Mouse (Mus musculus) embryonic facial prominence, embryonic 13.5 days (tissue): ENCODE measurements at regions not wholly inside any gene's neighbourhood (a gene's known extent, or its start where the extent isn't known, plus 50 kb on each side); places are given as distances from the start of the nearest gene placed in this dataset.
A peak's percentile ranks its signal among the peaks of the same experiment; 100 is the strongest.

Experiments
- ATAC-seq: fragments of 200-750 bp; cut with Nextera tagmentation; 2 replicates; pipeline ENCODE4 v1.8.0; 2017; ENCODE audit warnings: low read depth; ENCODE audit not compliant: insufficient number of reproducible peaks, insufficient read depth, low FRiP score, low TSS enrichment
- H3K27ac ChIP-seq: fragments of 300-500 bp; sonication (generic); 2 replicates; pipeline ENCODE4 v1.5.1; 2015; ENCODE audit warnings: moderate library complexity, mild to moderate bottlenecking, inconsistent platforms
- H3K27me3 ChIP-seq: fragments of 300-500 bp; sonication (generic); 2 replicates; pipeline ENCODE4 v1.6.1; 2015; ENCODE audit warnings: mild to moderate bottlenecking, inconsistent platforms
- H3K36me3 ChIP-seq: fragments of 300-500 bp; sonication (generic); 2 replicates; pipeline ENCODE4 v1.6.1; 2015; ENCODE audit warnings: mild to moderate bottlenecking, inconsistent platforms
- H3K4me1 ChIP-seq: fragments of 300-500 bp; sonication (generic); 2 replicates; pipeline ENCODE4 v1.6.1; 2015; ENCODE audit warnings: inconsistent platforms
- H3K4me2 ChIP-seq: fragments of 300-500 bp; sonication (generic); 2 replicates; pipeline ENCODE4 v1.6.1; 2015; ENCODE audit warnings: moderate library complexity, mild to moderate bottlenecking, inconsistent platforms
- H3K4me3 ChIP-seq: fragments of 300-500 bp; sonication (generic); 2 replicates; pipeline ENCODE4 v1.5.1; 2015; ENCODE audit warnings: mild to moderate bottlenecking, inconsistent platforms
- H3K9ac ChIP-seq: fragments of 300-500 bp; sonication (generic); 2 replicates; pipeline ENCODE4 v1.6.1; 2015; ENCODE audit warnings: mild to moderate bottlenecking, inconsistent platforms
- H3K9me3 ChIP-seq: fragments of 300-500 bp; sonication (generic); 2 replicates; pipeline ENCODE4 v1.6.1; 2016; ENCODE audit warnings: inconsistent platforms
- WGBS: fragments of 180-500 bp; shearing (Covaris S2); methylation state at CpG from one replicate; pipeline ENCODE4 v1.1.7; 2015; ENCODE audit warnings: mixed read lengths; 5-methylcytosine and 5-hydroxymethylcytosine counted together

- Histone ChIP-seq H3K4me1 (no peaks in the 10 kb centered on the region), H3K9me3 (no peaks in the 10 kb centered on the region), H3K9ac (no peak overlapping the region), H3K36me3 (no peaks in the 10 kb centered on the region), H3K27ac (no peak overlapping the region), H3K4me3 (no peak overlapping the region), H3K4me2 (no peak overlapping the region), H3K27me3 (no peaks in the 10 kb centered on the region)
- 86% methylated on average over 1 of the region's 1 CpGs for WGBS
- no peak for ATAC-seq
Observed at GRCm38 (mm10) chr13:114613909-114614308, 155.2 kb upstream of the Fst start.

GRCm38 (mm10) chr13:114619416-114619815, 160.7 kb upstream of the Fst start:
- H3K36me3 ChIP-seq: no peaks in the 10 kb centered on the region
- 85% methylated on average over 4 of the region's 4 CpGs for WGBS
- H3K9ac ChIP-seq: no peak overlapping the region
- no peaks in the 10 kb centered on the region for H3K9me3 ChIP-seq
- no peak for ATAC-seq
- no peak overlapping the region for H3K4me2 ChIP-seq
- no peak overlapping the region for H3K4me3 ChIP-seq
- H3K27me3 ChIP-seq: no peaks in the 10 kb centered on the region
- no peak overlapping the region for H3K27ac ChIP-seq
- H3K4me1 ChIP-seq: no peaks in the 10 kb centered on the region

DNA sequence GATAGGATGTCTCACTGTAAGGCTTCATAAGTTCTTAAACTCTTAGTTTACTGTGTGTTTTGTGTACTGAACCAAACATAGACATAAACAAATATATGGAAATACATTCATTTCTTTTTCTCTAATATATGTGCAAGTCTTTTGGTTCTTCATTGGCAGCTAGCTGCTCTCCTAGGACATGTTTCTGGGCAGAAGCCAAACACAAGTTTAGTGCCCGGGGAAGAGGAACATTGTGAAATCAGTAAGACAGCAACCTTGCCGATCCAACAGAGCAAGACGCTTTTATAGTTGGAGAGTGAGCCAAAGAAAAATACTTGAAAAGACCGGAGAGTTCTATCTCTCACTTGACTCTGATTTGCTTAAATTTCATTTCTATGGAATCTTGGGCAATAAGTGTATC, 178.0 kb upstream of the Fst start:
- Histone ChIP-seq H3K4me3 (no peak overlapping the region), H3K27me3 (no peaks in the 10 kb centered on the region), H3K4me2 (no peak overlapping the region), H3K9me3 (no peaks in the 10 kb centered on the region), H3K36me3 (no peaks in the 10 kb centered on the region), H3K27ac (no peak overlapping the region), H3K4me1 (no peaks in the 10 kb centered on the region), H3K9ac (no peak overlapping the region)
- WGBS: 89% methylated on average over 4 of the region's 4 CpGs
- no peak for ATAC-seq

DNA sequence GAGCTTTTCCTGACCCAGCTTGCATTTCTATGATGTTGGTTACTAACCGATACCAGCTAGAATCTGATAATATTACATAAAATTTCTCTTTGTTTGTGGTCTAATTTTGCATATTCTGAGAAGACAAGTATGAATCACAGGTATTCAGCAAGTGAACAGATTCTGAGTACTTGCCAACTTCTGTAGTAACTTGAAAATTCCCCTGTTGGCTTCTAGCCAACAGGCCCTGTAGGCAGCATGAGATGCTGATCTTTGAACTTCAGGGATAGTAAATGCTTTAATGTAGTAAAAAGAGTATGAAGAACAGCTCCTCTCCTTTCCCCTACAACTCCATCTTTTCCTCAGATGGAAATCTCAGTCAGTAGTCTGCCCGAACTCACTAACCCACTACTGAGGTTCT, 178.5 kb upstream of the Mocs2 start:
- 80% methylated on average over 2 of the region's 2 CpGs for WGBS
- H3K36me3 ChIP-seq: no peaks in the 10 kb centered on the region

DNA sequence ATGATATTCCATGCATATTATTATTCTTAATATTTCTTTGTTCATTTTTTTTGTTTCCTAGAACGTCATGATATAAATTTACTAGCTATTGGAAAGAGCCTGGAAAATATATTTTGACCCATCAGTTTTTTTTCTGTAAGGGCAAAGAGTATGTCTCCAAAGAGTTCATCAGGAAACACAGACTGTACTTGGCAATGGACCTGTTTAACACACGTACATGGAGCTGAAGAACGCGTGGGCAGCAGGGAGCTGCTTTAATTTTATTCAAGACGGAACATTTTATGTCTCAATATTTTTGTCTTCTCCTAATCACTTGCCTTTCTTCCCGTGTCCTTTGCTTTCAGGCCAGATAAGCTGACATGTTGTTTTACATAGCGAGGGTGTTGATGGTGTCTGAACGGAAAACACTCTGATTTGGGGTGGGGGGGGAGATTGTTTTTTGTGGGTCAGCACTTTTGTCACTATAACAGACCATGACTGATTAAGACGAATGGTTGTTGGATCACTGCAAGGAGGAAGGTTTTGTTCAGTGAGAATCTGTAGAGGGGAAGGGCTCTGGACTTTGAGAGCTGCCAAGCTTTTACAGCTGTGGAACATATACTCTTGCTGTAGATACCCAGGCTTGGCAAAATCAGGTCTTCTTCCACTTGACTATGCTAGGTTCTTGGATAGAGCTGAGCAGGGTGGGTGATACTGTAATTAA, 176.2 kb upstream of the Mocs2 start:
- H3K27me3 ChIP-seq: no peaks in the 10 kb centered on the region
- no peak overlapping the region for H3K4me3 ChIP-seq
- 81% methylated on average over 9 of the region's 9 CpGs for WGBS
- no peak overlapping the region for H3K4me2 ChIP-seq
- H3K4me1 ChIP-seq: peaks cover 15% of the 10 kb centered on the region
- no peaks in the 10 kb centered on the region for H3K9me3 ChIP-seq
- ATAC-seq: no peak
- no peak overlapping the region for H3K27ac ChIP-seq
- no peak overlapping the region for H3K9ac ChIP-seq
- H3K36me3 ChIP-seq: no peaks in the 10 kb centered on the region

More for the DNA sequence above, 178.5 kb upstream of the Mocs2 start:
- no peak overlapping the region for H3K4me3 ChIP-seq
- no peak for ATAC-seq
- no peaks in the 10 kb centered on the region for H3K27me3 ChIP-seq
- H3K27ac ChIP-seq: no peak overlapping the region
- H3K4me1 ChIP-seq: peaks cover 15% of the 10 kb centered on the region
- no peak overlapping the region for H3K9ac ChIP-seq
- no peak overlapping the region for H3K4me2 ChIP-seq
- no peaks in the 10 kb centered on the region for H3K9me3 ChIP-seq

DNA sequence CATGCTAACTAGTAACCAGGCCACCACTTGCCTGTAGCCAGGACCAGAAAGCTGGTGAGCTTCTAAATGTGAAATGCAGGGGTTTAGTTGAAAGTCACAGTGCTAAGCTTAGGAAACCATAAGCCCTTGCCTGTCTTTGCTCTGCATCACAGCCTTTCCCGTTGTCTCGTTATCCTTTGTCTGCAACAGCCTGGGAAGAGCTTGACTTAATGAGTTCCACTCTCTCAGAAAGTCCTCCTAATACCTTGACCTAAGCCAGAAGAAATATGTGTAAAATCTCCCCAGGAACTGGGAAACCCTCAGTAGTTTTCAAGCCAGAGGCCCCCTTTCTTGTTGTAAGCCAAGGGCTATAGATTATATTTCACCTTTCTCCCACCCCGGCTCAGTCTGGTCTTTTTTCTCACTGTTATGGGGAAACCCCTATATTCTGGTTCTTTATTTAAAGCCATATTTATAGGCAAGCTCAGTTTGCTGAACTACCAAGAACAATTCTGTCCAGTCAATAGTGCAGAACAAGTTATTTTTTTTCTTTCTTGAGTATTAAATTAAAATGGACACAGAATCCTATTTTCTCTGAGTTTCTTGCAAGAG, 175.0 kb upstream of the Mocs2 start:
- Histone ChIP-seq H3K4me2 (peak overlapping the region; percentile 43), H3K4me1 (peaks cover 15% of the 10 kb centered on the region), H3K27me3 (no peaks in the 10 kb centered on the region), H3K36me3 (no peaks in the 10 kb centered on the region), H3K27ac (no peak overlapping the region; the same call in 1 of the 2 replicates), H3K9ac (no peak overlapping the region), H3K4me3 (no peak overlapping the region), H3K9me3 (no peaks in the 10 kb centered on the region)
- no peak for ATAC-seq
- 21% methylated on average over 3 of the region's 3 CpGs for WGBS

DNA sequence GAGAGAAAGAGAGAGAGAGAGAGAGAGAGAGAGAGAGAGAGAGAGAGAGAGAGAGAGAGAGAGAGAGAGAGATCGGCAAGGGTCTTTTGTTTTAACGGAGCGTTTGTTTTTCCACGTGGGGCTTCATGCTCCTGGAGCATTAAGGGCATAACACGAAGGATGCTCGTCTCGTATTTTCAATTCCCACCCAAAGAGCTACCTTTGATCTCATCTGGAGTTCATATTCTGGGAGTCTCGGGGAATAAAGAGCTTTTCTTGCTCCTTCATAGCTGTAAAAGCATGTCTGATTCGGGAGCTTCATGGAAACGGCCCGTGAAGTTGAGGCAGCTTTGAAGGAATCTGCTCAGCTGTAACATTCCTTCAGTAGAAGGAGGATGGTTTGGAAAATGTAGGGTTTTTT, 174.5 kb upstream of the Mocs2 start:
- ATAC-seq: no peak
- Histone ChIP-seq H3K27ac (peak overlapping the region; percentile 22; the same call in 1 of the 2 replicates), H3K9me3 (no peaks in the 10 kb centered on the region), H3K4me2 (peak overlapping the region; percentile 43), H3K36me3 (no peaks in the 10 kb centered on the region), H3K9ac (peak overlapping the region; percentile 21; the same call in 1 of the 2 replicates), H3K4me1 (peaks cover 15% of the 10 kb centered on the region), H3K27me3 (no peaks in the 10 kb centered on the region), H3K4me3 (no peak overlapping the region)
- WGBS: 8% methylated on average over 11 of the region's 11 CpGs

DNA sequence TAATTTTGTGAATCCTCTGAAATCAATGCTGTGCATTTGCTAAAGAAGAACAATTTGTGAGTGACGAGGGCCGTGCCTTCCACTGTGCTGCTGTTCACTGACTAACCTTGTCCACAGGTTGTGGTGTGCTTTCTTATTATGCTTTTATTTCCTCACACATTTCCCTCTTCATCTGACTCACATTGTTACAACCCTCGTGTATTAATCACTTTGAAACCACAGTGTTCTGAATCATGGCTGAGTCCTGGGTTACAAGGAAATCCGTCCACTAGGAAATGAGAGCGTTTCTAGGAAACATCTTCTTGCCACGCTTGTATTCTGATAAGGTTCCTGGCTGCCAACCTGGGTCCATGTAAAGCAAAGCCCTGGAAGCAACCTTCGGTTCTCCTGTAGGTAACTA, 163.8 kb upstream of the Mocs2 start:
- 82% methylated on average over 7 of the region's 7 CpGs for WGBS
- Histone ChIP-seq H3K4me2 (no peak overlapping the region), H3K36me3 (no peaks in the 10 kb centered on the region), H3K27ac (no peak overlapping the region), H3K9me3 (no peaks in the 10 kb centered on the region), H3K4me3 (no peak overlapping the region), H3K4me1 (no peaks in the 10 kb centered on the region), H3K9ac (no peak overlapping the region), H3K27me3 (no peaks in the 10 kb centered on the region)
- no peak for ATAC-seq

GRCm38 (mm10) chr13:114654953-114655586, 163.0 kb upstream of the Mocs2 start:
- Histone ChIP-seq H3K27ac (no peak overlapping the region), H3K9ac (no peak overlapping the region), H3K36me3 (no peaks in the 10 kb centered on the region), H3K9me3 (no peaks in the 10 kb centered on the region), H3K27me3 (no peaks in the 10 kb centered on the region), H3K4me3 (no peak overlapping the region), H3K4me2 (no peak overlapping the region), H3K4me1 (no peaks in the 10 kb centered on the region)
- WGBS: 85% methylated on average over 4 of the region's 4 CpGs
- ATAC-seq: no peak

DNA sequence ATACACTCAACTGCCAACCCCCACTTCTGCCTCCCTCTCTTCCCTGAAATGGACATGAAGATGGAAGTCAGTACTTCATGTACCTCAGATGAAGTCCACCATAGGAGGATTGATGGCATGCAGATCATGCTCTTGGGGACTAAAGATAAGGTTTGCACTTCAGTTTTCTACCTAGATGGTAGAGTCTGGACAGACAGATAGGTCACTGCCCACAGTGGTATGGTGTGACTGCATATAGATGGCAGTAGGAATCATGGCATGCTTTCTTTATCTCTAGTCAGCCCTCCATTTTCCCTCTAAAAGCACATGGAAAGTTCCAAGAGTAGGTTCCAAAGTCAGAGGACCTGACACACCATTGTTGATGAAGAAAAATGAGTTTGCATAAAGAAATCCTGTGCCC, 145.6 kb upstream of the Mocs2 start:
- Histone ChIP-seq H3K4me2 (no peak overlapping the region), H3K4me3 (no peak overlapping the region), H3K4me1 (no peaks in the 10 kb centered on the region), H3K27me3 (no peaks in the 10 kb centered on the region), H3K27ac (no peak overlapping the region), H3K9ac (no peak overlapping the region), H3K9me3 (no peaks in the 10 kb centered on the region), H3K36me3 (no peaks in the 10 kb centered on the region)
- ATAC-seq: no peak

GRCm38 (mm10) chr13:114679703-114680378, 138.2 kb upstream of the Mocs2 start:
- Histone ChIP-seq H3K4me1 (no peaks in the 10 kb centered on the region), H3K27me3 (no peaks in the 10 kb centered on the region), H3K9ac (no peak overlapping the region), H3K4me3 (no peak overlapping the region), H3K27ac (no peak overlapping the region), H3K36me3 (no peaks in the 10 kb centered on the region), H3K9me3 (no peaks in the 10 kb centered on the region), H3K4me2 (no peak overlapping the region)
- 63% methylated on average over 5 of the region's 5 CpGs for WGBS
- no peak for ATAC-seq

DNA sequence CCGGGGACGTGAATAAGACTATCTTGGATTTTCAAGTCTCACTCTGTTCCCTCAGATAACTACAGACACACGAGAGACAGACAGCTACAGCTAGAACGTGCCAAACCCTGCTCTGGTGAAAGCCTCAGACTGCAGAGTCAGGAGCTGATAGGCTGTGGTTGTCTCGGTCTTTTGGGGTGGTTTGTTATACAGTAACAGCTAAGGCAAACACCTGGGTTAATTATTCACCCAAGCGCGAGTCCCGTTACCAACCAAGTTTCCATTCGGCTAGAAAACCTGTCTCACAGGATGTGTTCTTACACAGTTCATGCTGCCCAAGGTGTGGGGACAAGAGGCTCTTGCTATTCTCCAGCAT, 137.7 kb upstream of the Mocs2 start:
- no peak for ATAC-seq
- Histone ChIP-seq H3K27me3 (no peaks in the 10 kb centered on the region), H3K4me3 (no peak overlapping the region), H3K4me2 (no peak overlapping the region), H3K27ac (no peak overlapping the region), H3K9ac (no peak overlapping the region), H3K9me3 (no peaks in the 10 kb centered on the region), H3K36me3 (no peaks in the 10 kb centered on the region), H3K4me1 (no peaks in the 10 kb centered on the region)
- 61% methylated on average over 9 of the region's 9 CpGs for WGBS
